Mouse (Mus musculus): ENCODE results near the gene Rnf166.

GRCm38 (mm10) chr8:122464985-122465384, 10.9 kb downstream of the Rnf166 start:
- no peak for TF ChIP-seq CTCF (IDR thresholded peaks at IDR 0.05; ENCODE audit: extremely low read depth, insufficient read depth, insufficient read length, insufficient replicate concordance)
- TF ChIP-seq POLR2A (IDR thresholded peaks at IDR 0.05; ENCODE audit: low read depth, low read length) = no peak

Data from spleen, adult 2 months (tissue).